Comparison of ENCODE assay signal across 30 mouse cellular contexts in the genomic region with DNA sequence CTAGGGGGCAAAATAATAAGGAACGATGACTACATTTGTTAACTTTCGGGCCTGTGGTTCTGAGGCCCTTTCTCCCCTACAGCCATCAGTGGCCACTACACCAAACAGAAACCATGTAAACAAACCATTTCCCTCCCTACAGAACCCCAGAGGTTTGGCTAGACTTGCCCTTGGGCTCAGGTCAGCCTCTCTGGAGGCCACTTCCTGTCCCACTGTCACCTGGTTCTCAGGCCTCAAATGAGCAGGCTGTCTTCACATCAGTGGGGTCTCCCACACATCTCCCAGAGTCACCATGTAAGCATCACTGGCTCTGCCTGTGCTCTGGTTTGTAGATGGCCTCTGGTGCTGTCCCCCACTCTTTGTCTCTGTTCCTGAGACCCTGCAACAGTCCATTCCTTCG. TPM values are rescaled to one million over a fixed set of nuclear protein-coding genes. Genes with fewer than 3 reads are reported as not detected.
DNase-seq lines count a peak whose midpoint lies in the region; ATAC-seq and TF ChIP-seq lines count a peak whose summit lies in the region.
"Had no signal": no experiment of that assay in that cellular context is flagged by ENCODE, and none has a peak within 500 bp of the region (broad histone marks: within the 10 kb centered on the region; RNA-seq: fewer than 3 reads in every experiment).

No protein-coding gene starts in this region.

- WGBS in heart, embryonic 11.5 days (ENCODE audit: insufficient replicate concordance) = 85% methylated on average over 3 of the region's 3 CpGs
- 88% methylated on average over 3 of the region's 3 CpGs for whole genome bisulfite sequencing in limb, embryonic 10.5 days

- H3K27me3 ChIP-seq in heart, embryonic 11.5 days (ENCODE audit: control insufficient read depth, insufficient read depth, low read length) = no peaks in the 10 kb centered on the region
- H3K27me3 ChIP-seq in C2C12 (ENCODE audit: control insufficient read depth, insufficient read depth, insufficient read length) = no peaks in the 10 kb centered on the region
- no peaks in the 10 kb centered on the region for H3K27me3 ChIP-seq in limb, embryonic 10.5 days (ENCODE audit: low read depth, poor library complexity, severe bottlenecking)
- H3K27me3 ChIP-seq: embryonic facial prominence, embryonic 13.5 days; hindbrain, embryonic 13.5 days had no signal

- no peak for TF ChIP-seq CTCF in C2C12 (IDR thresholded peaks at IDR 0.05; ENCODE audit: control insufficient read depth, insufficient read depth, insufficient read length)

- H3ac ChIP-seq in C2C12 (ENCODE audit: control insufficient read depth, insufficient read length, low read depth) = no peak overlapping the region

- H3K79me3 ChIP-seq in C2C12 (ENCODE audit: low read depth) = no peaks in the 10 kb centered on the region

- H3K4me3 ChIP-seq in heart, embryonic 11.5 days (ENCODE audit: low read depth, low read length) = no peak overlapping the region
- H3K4me3 ChIP-seq in C2C12 (ENCODE audit: insufficient read depth, poor library complexity, severe bottlenecking) = no peak overlapping the region
- H3K4me3 ChIP-seq in limb, embryonic 10.5 days = no peak overlapping the region
- H3K4me3 ChIP-seq: embryonic facial prominence, embryonic 10.5 days; embryonic facial prominence, embryonic 13.5 days; erythroblast, embryonic 14.5 days; gastrocnemius, adult 2 months; hindbrain, embryonic 10.5 days; hindbrain, embryonic 13.5 days had no signal

- no peaks in the 10 kb centered on the region for H3K9me3 ChIP-seq in heart, embryonic 11.5 days (replicated peaks; ENCODE audit: control insufficient read depth, low read length)
- no peaks in the 10 kb centered on the region for H3K9me3 ChIP-seq in limb, embryonic 10.5 days (replicated peaks)
- H3K9me3 ChIP-seq: embryonic facial prominence, embryonic 10.5 days; embryonic facial prominence, embryonic 13.5 days; hindbrain, embryonic 10.5 days; hindbrain, embryonic 13.5 days had no signal

- H3K27ac ChIP-seq in heart, embryonic 11.5 days (ENCODE audit: low read depth, low read length) = no peak overlapping the region
- H3K27ac ChIP-seq in limb, embryonic 10.5 days = no peak overlapping the region
- H3K27ac ChIP-seq: embryonic facial prominence, embryonic 10.5 days; embryonic facial prominence, embryonic 13.5 days; gastrocnemius, adult 2 months; hindbrain, embryonic 10.5 days; hindbrain, embryonic 13.5 days had no signal

- DNase-seq in heart, adult 11 months = peak; percentile 57
- DNase-seq in spleen, postnatal 4 days (ENCODE audit: low spot score in 2 of 2) = peak; percentile 8 to 51
- DNase-seq in spleen, postnatal 14 days (ENCODE audit: low spot score in 2 of 2) = no peak
- DNase-seq in layer of hippocampus, adult 9-10 months (ENCODE audit: low spot score) = no peak
- no peak for DNase-seq in limb, embryonic 10.5 days (ENCODE audit: low spot score)
- DNase-seq: adrenal gland, adult 8-10 months; adrenal gland, postnatal 25 days; B cell, adult 2 months; cerebellum, adult 11-12 months; cerebellum, adult 8-10 months; cerebellum, postnatal 10 days; cerebellum, postnatal 36 days; embryo, embryonic 11 days; forebrain, postnatal 0 days; gastrocnemius, adult 2 months; gastrocnemius, postnatal 14 days; heart, adult 18-20 months; heart, postnatal 36 days had no signal

- no peaks in the 10 kb centered on the region for H3K36me3 ChIP-seq in heart, embryonic 11.5 days (ENCODE audit: control insufficient read depth, insufficient read depth, low read length)
- H3K36me3 ChIP-seq in C2C12 (ENCODE audit: control insufficient read depth, insufficient read depth) = no peaks in the 10 kb centered on the region
- H3K36me3 ChIP-seq in limb, embryonic 10.5 days = no peaks in the 10 kb centered on the region
- H3K36me3 ChIP-seq: embryonic facial prominence, embryonic 10.5 days; embryonic facial prominence, embryonic 13.5 days; hindbrain, embryonic 10.5 days; hindbrain, embryonic 13.5 days had no signal

- no peak overlapping the region for H3K4me2 ChIP-seq in heart, embryonic 11.5 days
- H3K4me2 ChIP-seq: embryonic facial prominence, embryonic 13.5 days; hindbrain, embryonic 13.5 days had no signal

- ATAC-seq in heart, embryonic 11.5 days (replicated peaks; ENCODE audit: insufficient number of reproducible peaks, low FRiP score, low TSS enrichment) = no peak
- ATAC-seq: activated CD4-positive, CD25-positive, alpha-beta regulatory T cell, adult 4 months; CD4-positive, CD25-positive, alpha-beta regulatory T cell, adult 4 months; forebrain, embryonic 14.5 days; forebrain, postnatal 0 days; hindbrain, embryonic 16.5 days; intestine, postnatal 0 days had no signal

- H3K4me1 ChIP-seq in heart, embryonic 11.5 days (ENCODE audit: control insufficient read depth, insufficient read depth, low read length) = no peaks in the 10 kb centered on the region
- H3K4me1 ChIP-seq in limb, embryonic 10.5 days = no peaks in the 10 kb centered on the region
- H3K4me1 ChIP-seq: embryonic facial prominence, embryonic 10.5 days; embryonic facial prominence, embryonic 13.5 days; hindbrain, embryonic 10.5 days; hindbrain, embryonic 13.5 days had no signal

- no peaks in the 10 kb centered on the region for H3K79me2 ChIP-seq in C2C12 (ENCODE audit: control insufficient read depth, insufficient read depth)

- no peak overlapping the region for H3K9ac ChIP-seq in heart, embryonic 11.5 days (ENCODE audit: low read depth, low read length)
- H3K9ac ChIP-seq: embryonic facial prominence, embryonic 13.5 days; forebrain, postnatal 0 days; hindbrain, embryonic 13.5 days had no signal

TF ChIP-seq in C2C12, 6 proteins besides CTCF, POLR2A, EP300 and RAD21:
- TF ChIP-seq MYOG (IDR thresholded peaks at IDR 0.05; ENCODE audit: control insufficient read depth, extremely low read depth, insufficient read length) = no peak
- peak; percentile 45 for TF ChIP-seq MYOD1 (IDR thresholded peaks at IDR 0.05; ENCODE audit: control insufficient read depth, insufficient read length, low read depth)
- TF ChIP-seq FOSL1 (IDR thresholded peaks at IDR 0.05; ENCODE audit: insufficient read depth, low read length, poor library complexity, severe bottlenecking) = no peak
- no peak for TF ChIP-seq MAX (IDR thresholded peaks at IDR 0.05)

RNA-seq across cellular contexts. Expression of a gene that starts 24.5 kb away (rescaled TPM):
- 86.4 and 96.7 TPM in 2 replicates for polyA plus RNA-seq in heart, embryonic 11.5 days (2014; fragmentation: Nextera tagmentation; extraction: Ambion mirVana)
- 234 TPM for polyA plus RNA-seq in C2C12 (2012; fragmentation: generic; extraction: Trizol)
- 95.8 and 123 TPM in 2 replicates for polyA plus RNA-seq in limb, embryonic 10.5 days (2016; fragmentation: Nextera tagmentation; extraction: Ambion mirVana)

RNA-seq across cellular contexts. Expression of a gene that starts 39.1 kb away (rescaled TPM):
- polyA plus RNA-seq in heart, embryonic 11.5 days (2014; fragmentation: Nextera tagmentation; extraction: Ambion mirVana) = 88.4 and 95.9 TPM in 2 replicates
- polyA plus RNA-seq in C2C12 (2012; fragmentation: generic; extraction: Trizol) = 21.0 TPM
- 119 and 123 TPM in 2 replicates for polyA plus RNA-seq in limb, embryonic 10.5 days (2016; fragmentation: Nextera tagmentation; extraction: Ambion mirVana)

RNA-seq across cellular contexts. Expression of a gene that starts 39.3 kb away (rescaled TPM):
- 25.6 and 30.7 TPM in 2 replicates for polyA plus RNA-seq in heart, embryonic 11.5 days (2014; fragmentation: Nextera tagmentation; extraction: Ambion mirVana)
- 23.1 TPM for polyA plus RNA-seq in C2C12 (2012; fragmentation: generic; extraction: Trizol)
- 23.5 and 26.9 TPM in 2 replicates for polyA plus RNA-seq in limb, embryonic 10.5 days (2016; fragmentation: Nextera tagmentation; extraction: Ambion mirVana)

Comparison
In these comparisons a context has a peak if more than half of its experiments do, and no peak if none do; other contexts are left out.
1. DNase-seq: peak in heart, adult 11 months (single experiment) and spleen, postnatal 4 days (2 of 2); none in spleen, postnatal 14 days (0 of 2), layer of hippocampus, adult 9-10 months (single experiment) and limb, embryonic 10.5 days (single experiment).